Mouse (Mus musculus) embryonic facial prominence, embryonic 15.5 days (tissue): ENCODE data around the gene 2310022B05Rik. TPM values are rescaled to one million over a fixed set of nuclear protein-coding genes. Genes with fewer than 3 reads are reported as not detected.

Experiments used
- ATAC-seq: fragments of 200-750 bp; cut with Nextera tagmentation; 2 replicates; pipeline ENCODE4 v1.8.0; 2017; ENCODE audit warnings: low read depth, moderate TSS enrichment; ENCODE audit not compliant: insufficient number of reproducible peaks, low FRiP score, low TSS enrichment
- H3K27ac ChIP-seq: fragments of 300-500 bp; sonication (generic); replicated peaks from 2 replicates; pipeline ENCODE4 v1.5.1; 2015; ENCODE audit warnings: mild to moderate bottlenecking, inconsistent platforms
- H3K27me3 ChIP-seq: fragments of 300-500 bp; sonication (generic); 2 replicates; pipeline ENCODE4 v1.6.1; 2015; ENCODE audit warnings: inconsistent platforms
- H3K36me3 ChIP-seq: fragments of 300-500 bp; sonication (generic); 2 replicates; pipeline ENCODE4 v1.6.1; 2015; ENCODE audit warnings: mild to moderate bottlenecking, inconsistent platforms
- H3K4me1 ChIP-seq: fragments of 300-500 bp; sonication (generic); 2 replicates; pipeline ENCODE4 v1.6.1; 2015; ENCODE audit warnings: inconsistent platforms
- H3K4me2 ChIP-seq: fragments of 300-500 bp; sonication (generic); replicated peaks from 2 replicates; pipeline ENCODE4 v1.6.1; 2015; ENCODE audit warnings: mild to moderate bottlenecking, inconsistent platforms
- H3K4me3 ChIP-seq: fragments of 300-500 bp; sonication (generic); replicated peaks from 2 replicates; pipeline ENCODE4 v1.5.1; 2015; ENCODE audit warnings: mild to moderate bottlenecking, inconsistent platforms
- H3K9ac ChIP-seq: fragments of 300-500 bp; sonication (generic); 2 replicates; pipeline ENCODE4 v1.6.1; 2015; ENCODE audit warnings: inconsistent platforms
- H3K9me3 ChIP-seq: fragments of 300-500 bp; sonication (generic); replicated peaks from 2 replicates; pipeline ENCODE4 v1.6.1; 2016; ENCODE audit warnings: inconsistent platforms
- WGBS: fragments of 180-500 bp; shearing (Covaris S2); methylation state at CpG from one replicate; pipeline ENCODE4 v1.1.7; 2015; 5-methylcytosine and 5-hydroxymethylcytosine counted together
- polyA plus RNA-seq: library from polyadenylated mRNA; unstranded; fragments of >200 nt; fragmentation: Nextera tagmentation; extraction: Ambion mirVana; gene quantifications from 2 replicates; pipeline ENCODE4 v1.2.1, GENCODE M21; 2015

2310022B05Rik gene
- 37.3 and 38.6 TPM in 2 replicates for polyA plus RNA-seq

DNA sequence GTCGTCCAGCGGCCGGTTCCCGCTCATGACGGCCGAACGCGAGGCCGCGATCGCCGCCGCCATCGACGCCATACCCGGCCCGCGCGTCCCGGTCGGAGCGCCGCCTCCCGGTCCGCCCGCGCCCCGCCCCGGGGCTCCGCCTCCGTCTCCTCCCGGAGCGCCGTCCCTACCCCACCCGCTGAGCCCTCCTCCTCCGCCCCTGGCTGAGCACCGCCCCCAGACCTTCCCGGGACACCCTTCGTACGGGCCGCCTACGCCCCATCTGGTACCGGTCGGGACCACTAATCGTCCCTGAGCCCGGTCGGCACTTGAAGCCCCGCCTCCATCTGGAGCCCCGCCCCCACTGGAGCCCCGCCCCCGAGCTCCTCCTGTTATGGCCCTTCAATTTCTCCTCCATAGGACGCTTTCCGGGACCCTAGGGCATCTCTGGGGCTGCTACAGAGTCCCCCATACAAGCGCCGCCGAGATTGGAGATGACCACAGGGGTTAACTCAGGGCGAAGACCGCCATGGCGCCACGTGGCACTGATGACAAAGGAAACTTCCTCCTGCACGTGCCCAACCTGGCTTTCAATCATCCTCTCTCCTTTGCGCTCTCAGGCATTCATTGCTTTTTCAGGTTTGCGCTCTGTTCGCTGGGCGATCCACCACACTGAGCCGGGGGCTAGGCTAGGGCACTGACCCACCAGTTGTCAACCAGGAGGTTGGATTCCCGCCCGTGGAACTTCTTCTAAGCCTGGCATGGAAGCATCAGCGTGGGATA, at the start of gene 2310022B05Rik:
TSS of gene 2310022B05Rik (minus strand) at position 258 of the 762 bp plus-strand sequence.
- Histone ChIP-seq H3K9me3 (no peaks in the 10 kb centered on the region), H3K9ac (peak within 1 kb of the TSS; percentile 87), H3K4me2 (peak within 1 kb of the TSS; percentile 60), H3K27me3 (no peaks in the 10 kb centered on the region), H3K27ac (peak within 1 kb of the TSS; percentile 92), H3K36me3 (no peaks in the 10 kb centered on the region), H3K4me3 (peak within 1 kb of the TSS; percentile 96), H3K4me1 (peaks cover 42% of the 10 kb centered on the region)
- WGBS: 1% methylated on average over 66 of the region's 69 CpGs
- ATAC-seq: peak; percentile 96

DNA sequence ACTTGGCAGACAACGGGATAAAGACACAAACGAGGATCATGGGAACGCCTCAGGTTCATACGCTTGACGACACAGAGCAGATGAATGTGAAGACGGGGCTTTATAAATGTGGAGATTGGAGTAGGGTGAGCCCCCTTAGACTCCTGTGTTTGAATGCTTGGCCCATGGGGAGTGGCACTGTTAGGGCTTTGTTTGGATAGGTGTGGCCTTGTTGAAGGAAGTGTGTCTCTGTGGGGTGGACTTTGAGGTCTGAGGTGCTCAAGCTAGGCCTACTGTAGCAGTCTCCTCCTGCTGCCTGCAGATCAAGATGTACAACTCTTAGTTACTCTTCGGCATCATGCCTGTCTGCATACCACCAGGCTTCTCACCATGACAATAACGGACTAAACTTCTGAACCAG, 42.7 kb upstream of the 2310022B05Rik start:
- Histone ChIP-seq H3K27ac (no peak overlapping the region), H3K9ac (no peak overlapping the region), H3K4me2 (no peak overlapping the region), H3K27me3 (no peaks in the 10 kb centered on the region), H3K9me3 (no peaks in the 10 kb centered on the region), H3K36me3 (peaks cover 10% of the 10 kb centered on the region), H3K4me1 (no peaks in the 10 kb centered on the region), H3K4me3 (no peak overlapping the region)
- ATAC-seq: no peak
- 96% methylated on average over 8 of the region's 8 CpGs for WGBS

DNA sequence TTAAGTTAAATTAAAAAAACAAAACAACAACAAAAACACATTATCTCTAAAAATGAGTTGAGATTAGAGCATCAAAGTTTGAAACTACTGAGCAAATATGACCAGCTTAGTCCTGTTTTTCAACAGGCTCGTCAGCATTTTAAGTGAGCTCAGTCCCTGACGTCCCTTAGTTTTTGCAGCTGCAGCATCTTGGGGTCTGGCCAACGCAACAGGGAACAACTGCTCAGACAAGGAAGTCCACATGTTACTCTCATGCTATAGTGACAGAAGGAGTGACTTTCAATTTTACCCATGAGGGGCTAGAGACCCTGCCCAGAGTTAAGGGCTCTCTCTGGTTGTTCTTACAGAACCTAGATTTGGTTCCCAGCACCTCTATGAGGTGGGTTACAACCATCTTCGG, 41.2 kb upstream of the 2310022B05Rik start:
- peaks cover 5% of the 10 kb centered on the region for H3K36me3 ChIP-seq
- no peak overlapping the region for H3K27ac ChIP-seq
- H3K4me1 ChIP-seq: no peaks in the 10 kb centered on the region
- no peak overlapping the region for H3K9ac ChIP-seq
- H3K4me3 ChIP-seq: no peak overlapping the region
- H3K4me2 ChIP-seq: no peak overlapping the region
- no peak for ATAC-seq
- 81% methylated on average over 4 of the region's 4 CpGs for WGBS
- no peaks in the 10 kb centered on the region for H3K27me3 ChIP-seq
- H3K9me3 ChIP-seq: no peaks in the 10 kb centered on the region

DNA sequence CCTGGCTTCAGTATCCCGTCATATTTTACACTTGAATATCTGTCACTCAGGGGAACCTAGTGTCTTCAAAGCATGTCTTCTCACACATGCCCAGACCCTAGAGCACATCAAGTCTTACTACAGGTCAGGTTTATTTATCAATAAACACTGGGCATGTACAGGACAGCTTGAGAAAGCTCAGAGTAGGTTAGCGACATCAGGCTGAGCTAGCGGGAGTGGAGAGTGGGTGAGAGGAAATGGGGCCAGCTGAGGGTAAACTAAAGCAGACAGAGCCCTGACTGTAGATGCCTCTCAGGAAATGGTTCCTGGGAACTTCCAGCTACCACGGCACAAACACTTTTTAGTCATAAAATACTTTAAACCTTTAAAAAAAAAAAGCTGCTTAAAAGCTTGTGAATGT, 40.4 kb upstream of the 2310022B05Rik start:
- H3K4me1 ChIP-seq: no peaks in the 10 kb centered on the region
- H3K4me2 ChIP-seq: no peak overlapping the region
- no peaks in the 10 kb centered on the region for H3K9me3 ChIP-seq
- no peak overlapping the region for H3K9ac ChIP-seq
- 64% methylated on average over 4 of the region's 4 CpGs for WGBS
- H3K27me3 ChIP-seq: no peaks in the 10 kb centered on the region
- ATAC-seq: no peak
- no peak overlapping the region for H3K4me3 ChIP-seq
- H3K27ac ChIP-seq: no peak overlapping the region
- peaks cover 3% of the 10 kb centered on the region; the same call in 1 of the 2 replicates for H3K36me3 ChIP-seq

DNA sequence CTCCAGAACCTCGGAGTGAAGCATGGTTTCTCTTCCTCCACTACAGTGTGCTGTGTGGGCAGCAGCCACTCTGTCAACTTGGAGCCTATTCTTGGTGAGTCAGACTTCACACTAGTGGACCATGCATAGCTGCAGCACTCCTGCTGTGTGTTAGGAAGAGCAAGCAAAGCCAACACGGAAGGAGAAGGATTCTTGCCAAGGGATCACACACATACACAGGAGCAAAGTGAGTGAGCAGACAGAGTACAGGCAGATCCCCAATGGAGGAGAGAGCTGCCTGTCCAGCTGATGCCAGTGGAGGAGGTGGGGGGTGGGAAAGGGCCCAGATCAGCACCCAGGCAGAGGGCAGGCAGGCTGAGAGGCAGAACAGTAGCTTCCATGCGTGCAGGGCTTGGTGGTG, 39.0 kb upstream of the 2310022B05Rik start:
- 82% methylated on average over 3 of the region's 3 CpGs for WGBS
- Histone ChIP-seq H3K27ac (no peak overlapping the region), H3K4me3 (no peak overlapping the region), H3K9me3 (no peaks in the 10 kb centered on the region), H3K9ac (no peak overlapping the region), H3K4me1 (no peaks in the 10 kb centered on the region), H3K27me3 (no peaks in the 10 kb centered on the region), H3K4me2 (no peak overlapping the region), H3K36me3 (peaks cover 11% of the 10 kb centered on the region; the same call in 1 of the 2 replicates)
- no peak for ATAC-seq

DNA sequence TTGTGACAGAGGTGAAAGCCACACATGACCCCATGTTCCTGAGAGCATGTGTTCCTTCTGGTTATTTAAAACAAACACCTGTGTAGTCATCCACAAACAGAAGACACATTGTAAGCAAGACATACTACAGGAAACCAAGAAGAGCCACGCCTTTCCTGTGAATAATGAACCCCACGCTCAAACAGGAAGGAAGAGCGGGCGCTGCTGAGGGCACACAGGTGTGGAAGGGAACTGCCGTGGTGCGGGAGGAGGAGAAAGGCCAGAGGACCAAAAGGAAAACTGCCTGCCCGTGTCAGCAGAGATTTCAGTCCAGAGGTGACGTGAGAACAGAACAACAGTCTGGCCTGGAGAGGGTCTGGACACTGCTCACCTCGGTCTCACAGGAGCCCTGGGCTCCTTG, 37.9 kb upstream of the 2310022B05Rik start:
- H3K27me3 ChIP-seq: no peaks in the 10 kb centered on the region
- H3K27ac ChIP-seq: no peak overlapping the region
- no peak for ATAC-seq
- WGBS: 78% methylated on average over 9 of the region's 9 CpGs
- no peak overlapping the region for H3K9ac ChIP-seq
- H3K9me3 ChIP-seq: no peaks in the 10 kb centered on the region
- H3K4me2 ChIP-seq: no peak overlapping the region
- H3K4me3 ChIP-seq: no peak overlapping the region
- no peaks in the 10 kb centered on the region for H3K4me1 ChIP-seq
- H3K36me3 ChIP-seq: peaks cover 11% of the 10 kb centered on the region; the same call in 1 of the 2 replicates

DNA sequence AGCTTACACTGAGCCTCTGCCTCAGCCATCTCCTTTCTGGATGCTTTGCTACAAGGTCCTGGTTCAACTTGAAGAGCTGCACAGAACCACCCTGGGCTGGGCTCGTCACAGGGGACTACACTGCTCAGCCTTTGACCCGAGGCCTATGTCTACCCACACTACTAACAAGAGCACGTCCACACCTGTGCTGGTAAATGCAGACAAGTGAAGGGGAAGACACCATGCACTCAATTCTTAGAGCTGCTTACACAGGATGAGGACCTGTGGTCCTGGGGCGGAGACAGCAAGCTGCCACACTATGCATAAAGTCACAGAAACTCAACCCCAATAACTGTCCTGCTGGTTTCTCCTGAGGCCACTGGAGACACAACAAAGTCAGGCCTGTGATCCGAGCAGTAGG, 37.1 kb upstream of the 2310022B05Rik start:
- ATAC-seq: no peak
- 88% methylated on average over 5 of the region's 5 CpGs for WGBS
- peaks cover 11% of the 10 kb centered on the region; the same call in 1 of the 2 replicates for H3K36me3 ChIP-seq

DNA sequence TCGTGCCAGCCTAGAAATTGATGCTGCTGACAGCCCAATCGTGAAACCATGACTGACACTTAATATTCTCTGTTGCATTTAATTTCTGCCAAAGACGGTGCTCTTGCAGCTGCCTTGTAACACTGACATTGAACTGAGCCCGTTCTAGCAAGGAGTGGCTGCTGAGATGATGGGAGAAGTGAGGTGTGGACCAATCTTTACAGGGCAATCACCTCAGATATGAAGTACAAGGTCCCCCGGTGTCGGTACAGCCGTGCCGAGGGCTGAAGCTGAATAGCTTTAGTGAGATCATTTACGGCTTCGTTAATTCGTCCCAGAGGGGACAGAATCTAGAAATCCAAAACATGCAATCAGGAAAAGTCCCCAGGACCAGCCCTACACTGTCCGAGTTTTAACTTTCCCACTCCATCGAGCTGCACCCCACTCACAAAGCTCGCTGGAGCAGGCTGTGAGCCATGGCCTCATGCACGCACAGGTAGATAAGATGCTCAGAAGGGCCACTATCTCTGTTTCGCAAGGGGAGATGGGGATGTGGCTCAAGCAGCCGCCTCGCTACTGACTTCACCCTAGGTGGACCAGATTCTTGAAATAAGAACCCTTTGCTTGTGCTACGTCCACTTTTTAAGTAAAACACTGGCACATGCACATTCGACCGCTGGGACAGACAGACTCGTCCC, 32.4 kb upstream of the 2310022B05Rik start:
- WGBS: 88% methylated on average over 22 of the region's 22 CpGs
- no peak for ATAC-seq
- Histone ChIP-seq H3K36me3 (0 out of 2 replicates have a peak, but pooled peaks cover 31% of the 10 kb centered on the region), H3K4me2 (no peak overlapping the region), H3K4me3 (no peak overlapping the region), H3K9ac (no peak overlapping the region), H3K9me3 (no peaks in the 10 kb centered on the region), H3K27ac (no peak overlapping the region), H3K27me3 (no peaks in the 10 kb centered on the region), H3K4me1 (no peaks in the 10 kb centered on the region)

More for the DNA sequence above, 37.1 kb upstream of the 2310022B05Rik start:
- Histone ChIP-seq H3K4me3 (no peak overlapping the region), H3K4me1 (no peaks in the 10 kb centered on the region), H3K27ac (no peak overlapping the region), H3K9me3 (no peaks in the 10 kb centered on the region), H3K4me2 (no peak overlapping the region), H3K9ac (no peak overlapping the region), H3K27me3 (no peaks in the 10 kb centered on the region)

DNA sequence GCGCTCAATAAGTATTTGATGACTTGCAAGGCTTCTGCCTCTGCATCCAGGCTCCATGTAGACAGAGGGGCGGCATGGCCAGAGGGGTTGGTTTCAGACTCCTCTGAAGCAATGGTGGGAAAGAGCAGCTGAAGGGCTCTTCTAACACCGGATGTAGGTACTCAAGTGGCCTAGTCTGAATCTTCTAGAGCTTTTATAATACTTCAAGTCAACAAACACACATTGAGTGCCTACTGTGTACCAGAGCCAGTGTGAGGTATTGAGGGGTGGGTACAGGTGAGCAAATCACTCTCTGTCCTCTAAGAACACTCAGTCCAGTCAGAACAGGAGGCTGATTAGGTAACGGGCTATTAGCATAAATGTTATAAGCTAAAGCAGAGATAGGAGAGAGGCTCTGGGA, 28.5 kb upstream of the 2310022B05Rik start:
- no peaks in the 10 kb centered on the region for H3K4me1 ChIP-seq
- no peak overlapping the region for H3K4me3 ChIP-seq
- 0 out of 2 replicates have a peak, but pooled peaks cover 27% of the 10 kb centered on the region for H3K36me3 ChIP-seq
- no peaks in the 10 kb centered on the region for H3K9me3 ChIP-seq
- no peak for ATAC-seq
- no peak overlapping the region for H3K4me2 ChIP-seq
- 89% methylated on average over 4 of the region's 4 CpGs for WGBS
- no peaks in the 10 kb centered on the region for H3K27me3 ChIP-seq
- no peak overlapping the region for H3K9ac ChIP-seq
- H3K27ac ChIP-seq: no peak overlapping the region

DNA sequence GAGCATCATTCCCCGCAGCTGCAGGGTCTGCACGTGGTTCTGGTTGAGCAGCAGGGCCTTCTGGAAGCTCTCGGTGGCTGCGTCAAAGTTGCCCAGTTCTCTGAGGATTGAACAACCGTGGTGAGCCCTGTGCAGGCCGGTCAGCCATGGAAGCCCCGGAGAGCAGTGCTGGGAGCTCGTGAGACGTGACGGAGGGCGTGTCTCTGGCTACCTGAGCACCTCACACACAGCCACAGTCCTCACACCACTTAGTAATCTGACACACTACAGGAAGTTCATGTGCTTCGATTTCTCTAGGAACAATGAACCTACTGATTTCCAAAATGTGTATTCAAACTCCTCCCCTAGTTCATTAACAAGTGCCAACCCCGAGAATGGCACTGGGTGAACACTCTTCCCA, 25.7 kb upstream of the 2310022B05Rik start:
- H3K4me2 ChIP-seq: no peak overlapping the region
- WGBS: 89% methylated on average over 13 of the region's 13 CpGs

DNA sequence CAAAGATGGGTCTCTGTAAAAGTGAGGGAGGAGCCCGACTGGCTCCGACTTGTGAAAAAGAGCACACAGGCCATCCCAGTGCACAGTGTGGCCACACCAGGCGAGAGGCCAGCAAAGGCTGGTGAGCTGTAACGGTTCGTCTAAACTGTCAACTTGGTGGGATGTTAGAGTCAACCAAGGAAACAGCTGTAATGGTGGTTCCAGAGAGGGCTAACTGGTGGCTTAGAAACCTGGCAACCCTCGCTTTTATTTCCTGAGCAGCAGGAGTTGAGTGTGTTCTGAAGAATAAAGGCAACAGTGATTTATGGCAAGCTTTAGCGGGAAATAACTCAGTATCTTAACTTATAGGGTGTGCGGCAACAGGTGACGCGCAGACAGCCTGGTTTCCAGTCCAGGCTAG, 19.0 kb upstream of the 2310022B05Rik start:
- peaks cover 70% of the 10 kb centered on the region for H3K36me3 ChIP-seq
- H3K4me3 ChIP-seq: no peak overlapping the region
- no peak overlapping the region for H3K9ac ChIP-seq
- H3K27ac ChIP-seq: no peak overlapping the region
- WGBS: 92% methylated on average over 10 of the region's 10 CpGs
- H3K4me1 ChIP-seq: peaks cover 2% of the 10 kb centered on the region; the same call in 1 of the 2 replicates
- no peak overlapping the region for H3K4me2 ChIP-seq
- no peak for ATAC-seq
- H3K9me3 ChIP-seq: no peaks in the 10 kb centered on the region
- H3K27me3 ChIP-seq: no peaks in the 10 kb centered on the region

More for the DNA sequence above, 25.7 kb upstream of the 2310022B05Rik start:
- no peaks in the 10 kb centered on the region for H3K9me3 ChIP-seq
- H3K4me1 ChIP-seq: no peaks in the 10 kb centered on the region
- no peak overlapping the region for H3K27ac ChIP-seq
- no peak overlapping the region for H3K9ac ChIP-seq
- no peaks in the 10 kb centered on the region for H3K27me3 ChIP-seq
- H3K4me3 ChIP-seq: no peak overlapping the region
- no peak for ATAC-seq
- peaks cover 37% of the 10 kb centered on the region for H3K36me3 ChIP-seq
